Mouse (Mus musculus) limb, embryonic 12.5 days (tissue): ENCODE measurements at regions not wholly inside any gene's neighbourhood (a gene's known extent, or its start where the extent isn't known, plus 50 kb on each side); places are given as distances from the start of the nearest gene placed in this dataset.

Experiments
- ATAC-seq: fragments of 200-750 bp; cut with Nextera tagmentation; 2 replicates; pipeline ENCODE4 v1.8.0; 2017; ENCODE audit warnings: low read depth, moderate TSS enrichment; ENCODE audit not compliant: insufficient number of reproducible peaks, insufficient read depth, low FRiP score, low TSS enrichment
- H3K27ac ChIP-seq: fragments of 300-500 bp; sonication (generic); 2 replicates; pipeline ENCODE4 v1.5.1; 2016; ENCODE audit warnings: mild to moderate bottlenecking, moderate library complexity
- H3K27me3 ChIP-seq: fragments of 300-500 bp; sonication (generic); 2 replicates; pipeline ENCODE4 v1.6.1; 2016; ENCODE audit warnings: mild to moderate bottlenecking, moderate library complexity
- H3K36me3 ChIP-seq: fragments of 300-500 bp; sonication (generic); 2 replicates; pipeline ENCODE4 v1.6.1; 2016; ENCODE audit warnings: mild to moderate bottlenecking, moderate library complexity
- H3K4me1 ChIP-seq: fragments of 300-500 bp; sonication (generic); replicated peaks from 2 replicates; pipeline ENCODE4 v1.6.1; 2016
- H3K4me2 ChIP-seq: fragments of 300-500 bp; sonication (generic); 2 replicates; pipeline ENCODE4 v1.6.1; 2016; ENCODE audit warnings: mild to moderate bottlenecking, moderate library complexity
- H3K4me3 ChIP-seq: fragments of 300-500 bp; sonication (generic); replicated peaks from 2 replicates; pipeline ENCODE4 v1.5.1; 2016; ENCODE audit warnings: mild to moderate bottlenecking
- H3K9ac ChIP-seq: fragments of 300-500 bp; sonication (generic); replicated peaks from 2 replicates; pipeline ENCODE4 v1.6.1; 2016; ENCODE audit warnings: mild to moderate bottlenecking, moderate library complexity
- H3K9me3 ChIP-seq: fragments of 300-500 bp; sonication (generic); 2 replicates; pipeline ENCODE4 v1.6.1; 2016; ENCODE audit warnings: mild to moderate bottlenecking, moderate library complexity
- WGBS: fragments of 180-500 bp; shearing (Covaris S2); methylation state at CpG from one replicate; pipeline ENCODE4 v1.1.7; 2016; 5-methylcytosine and 5-hydroxymethylcytosine counted together

GRCm38 (mm10) chr7:67895166-67895565, 57.5 kb upstream of the Igf1r start:
- peaks cover 6% of the 10 kb centered on the region; the same call in 1 of the 2 replicates for H3K4me1 ChIP-seq
- H3K9ac ChIP-seq = no peak overlapping the region
- H3K9me3 ChIP-seq = no peaks in the 10 kb centered on the region
- H3K4me2 ChIP-seq = no peak overlapping the region
- 80% methylated on average over 3 of the region's 3 CpGs for WGBS
- no peaks in the 10 kb centered on the region for H3K36me3 ChIP-seq
- H3K4me3 ChIP-seq = no peak overlapping the region
- no peak overlapping the region for H3K27ac ChIP-seq
- no peak for ATAC-seq
- H3K27me3 ChIP-seq = no peaks in the 10 kb centered on the region

DNA sequence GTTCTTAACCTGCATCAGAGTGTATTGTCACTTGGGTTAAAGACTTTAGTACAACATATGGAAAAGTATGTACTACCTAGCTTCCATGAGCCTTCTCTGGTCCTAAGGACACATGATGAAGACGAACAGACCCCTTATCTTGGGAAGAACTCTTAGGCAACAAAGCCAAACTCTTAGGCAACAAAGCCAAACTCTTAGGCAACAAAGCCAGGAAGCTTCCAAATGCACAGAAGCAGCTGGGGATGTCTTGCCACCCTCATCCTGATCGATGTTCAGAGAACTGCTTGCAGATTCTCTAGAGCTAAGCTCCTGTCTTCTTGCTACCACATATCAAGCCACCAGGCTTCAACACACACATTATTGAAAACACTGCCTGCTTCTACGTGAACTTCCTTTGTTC, 59.7 kb upstream of the Igf1r start:
- Histone ChIP-seq H3K9me3 (no peaks in the 10 kb centered on the region), H3K9ac (no peak overlapping the region), H3K27me3 (no peaks in the 10 kb centered on the region), H3K4me1 (peaks cover 6% of the 10 kb centered on the region; the same call in 1 of the 2 replicates), H3K4me3 (no peak overlapping the region), H3K4me2 (no peak overlapping the region), H3K36me3 (no peaks in the 10 kb centered on the region), H3K27ac (no peak overlapping the region)
- WGBS = 72% methylated on average over 3 of the region's 3 CpGs
- ATAC-seq = no peak

DNA sequence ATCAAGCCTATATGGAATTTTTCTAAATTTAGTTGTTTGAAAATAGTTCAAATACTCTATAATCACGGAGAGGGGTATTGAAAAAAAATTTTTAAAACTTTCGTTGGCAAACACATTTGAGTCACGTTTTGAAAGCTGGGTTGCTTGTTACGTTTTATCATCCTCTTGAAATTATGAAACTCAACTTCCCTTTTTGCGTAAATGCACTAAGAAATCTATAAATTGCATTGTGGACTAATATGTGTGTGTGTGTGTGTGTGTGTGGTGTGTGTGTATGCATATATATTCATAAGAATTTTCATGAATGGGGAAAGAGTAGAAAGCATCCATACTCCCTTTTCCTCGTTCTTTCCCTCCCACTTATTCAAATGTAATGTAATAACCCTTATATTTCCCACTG, 69.6 kb upstream of the Igf1r start:
- ATAC-seq = no peak
- no peak overlapping the region for H3K4me3 ChIP-seq
- WGBS = 88% methylated on average over 6 of the region's 6 CpGs

DNA sequence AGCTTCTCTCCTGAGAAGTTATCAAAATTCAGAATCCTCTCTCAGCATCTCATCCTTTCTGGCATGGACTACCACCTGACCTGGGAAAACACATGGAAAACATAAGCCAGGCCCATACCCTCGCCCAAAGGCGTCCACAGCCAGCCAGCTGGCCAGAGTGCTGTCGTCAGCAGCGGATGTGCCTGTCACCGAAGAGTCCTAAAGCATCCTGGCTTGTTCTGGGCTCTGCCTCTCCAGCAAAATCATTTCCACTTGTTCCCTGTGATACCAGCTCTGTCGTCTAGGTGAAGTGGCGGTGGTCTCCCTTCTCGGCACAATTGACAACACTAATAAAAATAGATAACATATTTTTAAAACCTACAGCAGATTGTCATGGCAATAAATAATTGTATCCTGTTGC, 70.0 kb upstream of the Igf1r start:
- Histone ChIP-seq H3K9ac (no peak overlapping the region), H3K27me3 (no peaks in the 10 kb centered on the region), H3K36me3 (no peaks in the 10 kb centered on the region), H3K4me3 (no peak overlapping the region), H3K4me2 (no peak overlapping the region), H3K9me3 (no peaks in the 10 kb centered on the region), H3K4me1 (no peaks in the 10 kb centered on the region), H3K27ac (no peak overlapping the region)
- ATAC-seq = no peak
- WGBS = 69% methylated on average over 8 of the region's 8 CpGs

More for the DNA sequence above, 69.6 kb upstream of the Igf1r start:
- Histone ChIP-seq H3K27me3 (no peaks in the 10 kb centered on the region), H3K27ac (no peak overlapping the region), H3K4me2 (no peak overlapping the region), H3K36me3 (no peaks in the 10 kb centered on the region), H3K9ac (no peak overlapping the region), H3K4me1 (no peaks in the 10 kb centered on the region), H3K9me3 (no peaks in the 10 kb centered on the region)

- Histone ChIP-seq H3K4me3 (no peak overlapping the region), H3K9ac (no peak overlapping the region), H3K27ac (no peak overlapping the region), H3K4me1 (no peaks in the 10 kb centered on the region), H3K9me3 (no peaks in the 10 kb centered on the region), H3K36me3 (no peaks in the 10 kb centered on the region), H3K4me2 (no peak overlapping the region), H3K27me3 (no peaks in the 10 kb centered on the region)
- ATAC-seq = no peak
- WGBS = 74% methylated on average over 1 of the region's 1 CpGs
Observed at GRCm38 (mm10) chr7:67878226-67878625, 74.4 kb upstream of the Igf1r start.

DNA sequence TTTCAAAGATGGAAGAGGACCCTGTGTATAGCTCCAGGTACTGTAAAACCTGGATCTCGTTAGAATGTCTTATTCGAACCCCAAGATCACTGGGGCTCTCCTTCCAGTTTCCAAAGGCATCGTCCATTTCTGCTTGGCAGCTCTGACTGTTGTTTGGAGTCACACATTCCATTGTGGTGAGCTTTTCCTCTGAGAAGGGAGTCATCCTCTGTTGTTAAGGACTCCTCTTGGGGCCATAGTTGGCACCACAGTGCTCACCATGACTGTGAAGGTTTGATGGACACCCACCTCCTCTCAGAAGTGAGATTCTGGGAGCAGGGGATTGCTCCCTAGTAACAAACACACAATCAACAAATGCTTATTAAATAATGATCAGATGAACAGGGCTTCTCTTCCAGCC, 75.0 kb upstream of the Igf1r start:
- no peaks in the 10 kb centered on the region for H3K36me3 ChIP-seq
- no peak overlapping the region for H3K4me2 ChIP-seq
- H3K9ac ChIP-seq = no peak overlapping the region
- H3K27me3 ChIP-seq = no peaks in the 10 kb centered on the region
- no peak overlapping the region for H3K27ac ChIP-seq
- WGBS = 78% methylated on average over 3 of the region's 3 CpGs
- ATAC-seq = no peak
- H3K4me3 ChIP-seq = no peak overlapping the region
- no peaks in the 10 kb centered on the region for H3K9me3 ChIP-seq
- H3K4me1 ChIP-seq = no peaks in the 10 kb centered on the region

DNA sequence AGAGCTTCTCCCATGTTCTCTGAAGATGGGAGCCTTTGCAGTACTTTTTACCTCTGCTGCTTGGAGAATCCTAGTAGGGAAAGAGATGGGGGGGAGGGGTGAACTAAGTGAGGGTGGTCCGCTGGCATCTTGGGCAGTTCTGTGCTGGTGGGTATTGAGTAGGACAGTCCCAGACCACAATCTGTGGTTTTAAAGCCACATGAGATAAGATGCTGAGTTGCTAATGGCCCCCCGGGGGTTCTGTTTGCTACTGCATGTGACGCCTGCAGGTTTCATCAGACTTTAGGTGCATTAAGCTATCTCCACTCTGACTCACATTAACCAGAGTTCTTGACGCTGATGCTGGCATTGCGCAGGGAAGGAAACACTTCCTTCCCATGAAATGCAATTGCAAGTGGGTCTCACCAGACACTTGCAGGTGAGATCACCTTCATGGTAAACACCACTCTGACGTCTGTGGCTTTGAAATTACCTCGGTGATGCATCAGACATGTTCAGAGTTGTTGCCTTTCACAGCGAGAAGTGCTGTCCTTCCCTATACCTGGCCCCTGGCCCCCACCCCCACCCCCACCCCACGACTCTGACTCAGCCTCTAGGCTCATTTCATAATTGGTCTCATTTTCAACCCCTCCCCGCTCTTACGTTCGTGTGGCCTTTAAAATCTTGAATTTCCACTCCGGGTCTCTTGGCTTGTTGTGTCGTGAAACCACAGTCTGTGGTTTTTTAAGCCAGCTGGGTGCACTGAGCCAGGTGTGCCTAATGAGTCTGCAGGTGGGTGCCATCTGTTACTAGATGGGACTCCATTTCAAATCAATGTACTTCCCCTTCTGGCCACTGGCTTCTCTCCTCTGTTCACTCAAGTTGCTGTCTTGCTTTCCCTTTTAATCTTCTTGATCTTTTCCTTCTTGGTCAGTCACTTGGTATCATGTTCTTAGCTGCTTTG, 94.8 kb upstream of the Synm start:
- peaks cover 5% of the 10 kb centered on the region; the same call in 1 of the 2 replicates for H3K4me1 ChIP-seq
- H3K4me2 ChIP-seq = no peak overlapping the region
- H3K9me3 ChIP-seq = no peaks in the 10 kb centered on the region
- no peak overlapping the region for H3K27ac ChIP-seq
- no peaks in the 10 kb centered on the region for H3K36me3 ChIP-seq
- no peaks in the 10 kb centered on the region for H3K27me3 ChIP-seq
- ATAC-seq = no peak
- 52% methylated on average over 14 of the region's 14 CpGs for WGBS
- no peak overlapping the region for H3K4me3 ChIP-seq
- no peak overlapping the region for H3K9ac ChIP-seq

- Histone ChIP-seq H3K4me1 (peaks cover 5% of the 10 kb centered on the region; the same call in 1 of the 2 replicates), H3K27me3 (0 out of 2 replicates have a peak, but pooled peaks cover 5% of the 10 kb centered on the region), H3K27ac (no peak overlapping the region), H3K9ac (no peak overlapping the region), H3K4me2 (no peak overlapping the region), H3K36me3 (no peaks in the 10 kb centered on the region), H3K4me3 (no peak overlapping the region), H3K9me3 (no peaks in the 10 kb centered on the region)
- 98% methylated on average over 3 of the region's 3 CpGs for WGBS
- no peak for ATAC-seq
Observed at GRCm38 (mm10) chr7:67852859-67853258, 93.3 kb upstream of the Synm start.

DNA sequence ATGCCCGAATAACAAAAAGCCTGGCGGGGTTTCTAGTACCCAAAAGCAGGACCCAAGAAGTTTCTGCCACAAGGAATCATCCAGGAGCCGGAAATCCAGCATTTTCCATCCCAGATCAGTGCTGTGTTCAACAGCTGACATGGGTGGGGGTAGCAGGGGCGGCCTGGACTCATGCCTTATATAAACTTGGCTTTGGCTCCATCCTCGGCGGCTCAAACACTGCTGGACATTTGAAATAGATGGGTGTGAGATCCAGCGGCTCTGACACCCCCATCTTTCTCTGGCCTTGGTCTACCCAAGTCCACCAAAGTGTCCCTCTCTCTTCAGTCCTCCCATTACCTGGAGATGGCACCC, 89.9 kb upstream of the Synm start:
- Histone ChIP-seq H3K27me3 (peaks cover 19% of the 10 kb centered on the region), H3K4me1 (peaks cover 11% of the 10 kb centered on the region; the same call in 1 of the 2 replicates), H3K9ac (peak overlapping the region; percentile 65), H3K4me2 (peak overlapping the region; percentile 72), H3K9me3 (no peaks in the 10 kb centered on the region), H3K27ac (peak overlapping the region; percentile 53; the same call in 1 of the 2 replicates), H3K4me3 (peak overlapping the region; percentile 52), H3K36me3 (no peaks in the 10 kb centered on the region)
- WGBS = 3% methylated on average over 7 of the region's 7 CpGs
- ATAC-seq = no peak

GRCm38 (mm10) chr7:67848589-67849508, 89.3 kb upstream of the Synm start:
- H3K36me3 ChIP-seq = no peaks in the 10 kb centered on the region
- peaks cover 11% of the 10 kb centered on the region; the same call in 1 of the 2 replicates for H3K4me1 ChIP-seq
- peaks cover 19% of the 10 kb centered on the region for H3K27me3 ChIP-seq
- no peaks in the 10 kb centered on the region for H3K9me3 ChIP-seq
- H3K4me2 ChIP-seq = peak overlapping the region; percentile 72
- peak overlapping the region; percentile 53; the same call in 1 of the 2 replicates for H3K27ac ChIP-seq
- peak; percentile 79 for ATAC-seq
- peak overlapping the region; percentile 65 for H3K9ac ChIP-seq
- H3K4me3 ChIP-seq = peak overlapping the region; percentile 52
- 2% methylated on average over 35 of the region's 35 CpGs for WGBS

GRCm38 (mm10) chr7:67846796-67847195, 87.3 kb upstream of the Synm start:
- peaks cover 19% of the 10 kb centered on the region for H3K27me3 ChIP-seq
- no peak overlapping the region for H3K27ac ChIP-seq
- H3K9me3 ChIP-seq = no peaks in the 10 kb centered on the region
- no peak overlapping the region for H3K4me2 ChIP-seq
- H3K36me3 ChIP-seq = no peaks in the 10 kb centered on the region
- H3K9ac ChIP-seq = no peak overlapping the region
- no peak overlapping the region for H3K4me3 ChIP-seq
- WGBS = 10% methylated on average over 8 of the region's 8 CpGs
- peaks cover 11% of the 10 kb centered on the region; the same call in 1 of the 2 replicates for H3K4me1 ChIP-seq
- no peak for ATAC-seq
